Mouse (Mus musculus): ENCODE data around the gene Gm2696.

DNA sequence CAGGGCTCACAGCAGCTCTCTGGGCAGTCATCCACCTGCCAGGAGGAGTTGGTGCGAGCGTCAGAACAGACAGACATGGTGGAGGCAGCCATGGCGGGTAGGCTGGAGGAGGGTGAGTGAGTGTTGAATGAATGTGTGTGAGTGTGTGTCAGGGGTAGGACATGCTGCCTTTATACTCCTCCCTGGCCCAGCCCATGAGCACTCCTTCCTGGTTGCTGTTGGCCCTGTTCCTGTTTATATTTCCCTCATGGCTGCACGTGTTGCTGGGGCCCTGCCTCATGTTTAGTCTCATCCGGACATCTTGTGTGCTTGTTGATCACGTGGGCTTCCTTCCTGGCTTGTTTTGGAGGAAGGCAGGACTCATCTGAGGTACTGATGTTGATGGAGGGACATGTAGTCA is 12.5 kb downstream of the Gm2696 start, which contains the start of gene Krtap10-4:
- no peak for TF ChIP-seq CTCF (IDR thresholded peaks at IDR 0.05; ENCODE audit: low read depth)
- no peak for TF ChIP-seq EP300 (IDR thresholded peaks at IDR 0.05; ENCODE audit: low read depth)

Measured in heart, postnatal 0 days (tissue).